Mouse (Mus musculus): ENCODE results near the gene Lrriq4. TPM values are rescaled to one million over a fixed set of nuclear protein-coding genes. Genes with fewer than 3 reads are reported as not detected.
A peak's percentile ranks its signal among the peaks of the same experiment; 100 is the strongest.

Gene Lrriq4
- total RNA-seq (2014; rRNA removed; ENCODE audit: low replicate concordance) (not detected in 2 replicates), polyA plus RNA-seq (2015; fragmentation: Nextera tagmentation; extraction: Ambion mirVana) (not detected in 2 replicates)

- Histone ChIP-seq H3K9ac (replicated peaks; ENCODE audit: low read depth, low read length) (no peak within 1 kb of the TSS), H3K9me3 (replicated peaks; ENCODE audit: control insufficient read depth, low read length) (no peaks in the 10 kb centered on the region), H3K36me3 (replicated peaks; ENCODE audit: control insufficient read depth, insufficient read depth, low read length) (no peaks in the 10 kb centered on the region), H3K4me3 (ENCODE audit: low read depth, low read length) (no peak within 1 kb of the TSS), H3K4me2 (ENCODE audit: low read depth, low read length) (no peak within 1 kb of the TSS), H3K4me1 (ENCODE audit: control insufficient read depth, insufficient read depth) (peaks cover 6% of the 10 kb centered on the region), H3K27me3 (ENCODE audit: control insufficient read depth, insufficient read depth, low read length) (peaks cover 12% of the 10 kb centered on the region), H3K27ac (ENCODE audit: low read depth) (no peak within 1 kb of the TSS)
- ATAC-seq (ENCODE audit: insufficient read depth, low read depth) (no peak), DNase-seq (ENCODE audit: low spot score) (no peak)
- 53% methylated on average over 2 of the region's 2 CpGs for WGBS
- TF ChIP-seq EP300 (IDR thresholded peaks at IDR 0.05; ENCODE audit: low read depth): no peak
Measured at GRCm38 (mm10) chr3:30644207-30644606, at the start of gene Lrriq4. TSS of gene Lrriq4 (plus strand) at chr3:30644507.

- Histone ChIP-seq H3K4me1 (ENCODE audit: control insufficient read depth, insufficient read depth) (peaks cover 8% of the 10 kb centered on the region), H3K4me3 (ENCODE audit: low read depth, low read length) (peak overlapping the region; percentile 64), H3K4me2 (ENCODE audit: low read depth, low read length) (peak overlapping the region; percentile 89), H3K27me3 (ENCODE audit: control insufficient read depth, insufficient read depth, low read length) (no peaks in the 10 kb centered on the region), H3K9me3 (replicated peaks; ENCODE audit: control insufficient read depth, low read length) (no peaks in the 10 kb centered on the region), H3K9ac (replicated peaks; ENCODE audit: low read depth, low read length) (peak overlapping the region; percentile 75), H3K36me3 (replicated peaks; ENCODE audit: control insufficient read depth, insufficient read depth, low read length) (no peaks in the 10 kb centered on the region), H3K27ac (ENCODE audit: low read depth) (peak overlapping the region; percentile 36; the same call in 1 of the 2 replicates)
- under 1% methylated on average over 55 of the region's 62 CpGs for WGBS
- ATAC-seq (ENCODE audit: insufficient read depth, low read depth): peak; percentile 54; the same call in 1 of the 2 replicates
- DNase-seq (ENCODE audit: low spot score): peak; percentile 27
- no peak for TF ChIP-seq EP300 (IDR thresholded peaks at IDR 0.05; ENCODE audit: low read depth)
- TF ChIP-seq CTCF (IDR thresholded peaks at IDR 0.05; ENCODE audit: low read depth): no peak
Measured at GRCm38 (mm10) chr3:30595111-30595832, 49.0 kb upstream of the Lrriq4 start.

- ATAC-seq (ENCODE audit: insufficient read depth, low read depth) (no peak), DNase-seq (ENCODE audit: low spot score) (no peak)
- Histone ChIP-seq H3K4me3 (ENCODE audit: low read depth, low read length) (no peak overlapping the region), H3K36me3 (replicated peaks; ENCODE audit: control insufficient read depth, insufficient read depth, low read length) (no peaks in the 10 kb centered on the region), H3K9ac (replicated peaks; ENCODE audit: low read depth, low read length) (no peak overlapping the region), H3K4me1 (ENCODE audit: control insufficient read depth, insufficient read depth) (peaks cover 8% of the 10 kb centered on the region), H3K27me3 (ENCODE audit: control insufficient read depth, insufficient read depth, low read length) (no peaks in the 10 kb centered on the region), H3K9me3 (replicated peaks; ENCODE audit: control insufficient read depth, low read length) (no peaks in the 10 kb centered on the region), H3K4me2 (ENCODE audit: low read depth, low read length) (no peak overlapping the region), H3K27ac (ENCODE audit: low read depth) (no peak overlapping the region)
- WGBS: 89% methylated on average over 7 of the region's 7 CpGs
- TF ChIP-seq CTCF (IDR thresholded peaks at IDR 0.05; ENCODE audit: low read depth) (no peak), EP300 (IDR thresholded peaks at IDR 0.05; ENCODE audit: low read depth) (no peak)
Measured at GRCm38 (mm10) chr3:30597271-30597670, 47.0 kb upstream of the Lrriq4 start.

GRCm38 (mm10) chr3:30599711-30600545, 44.4 kb upstream of the Lrriq4 start, which contains the start of gene Actrt3:
TSS of gene Actrt3 (minus strand) at chr3:30599939.
- DNase-seq (ENCODE audit: low spot score) (no peak), ATAC-seq (ENCODE audit: insufficient read depth, low read depth) (no peak)
- Histone ChIP-seq H3K27me3 (ENCODE audit: control insufficient read depth, insufficient read depth, low read length) (no peaks in the 10 kb centered on the region), H3K4me3 (ENCODE audit: low read depth, low read length) (peak within 1 kb of the TSS; percentile 95), H3K9ac (replicated peaks; ENCODE audit: low read depth, low read length) (peak within 1 kb of the TSS; percentile 51), H3K4me2 (ENCODE audit: low read depth, low read length) (peak within 1 kb of the TSS; percentile 75), H3K4me1 (ENCODE audit: control insufficient read depth, insufficient read depth) (peaks cover 12% of the 10 kb centered on the region), H3K36me3 (replicated peaks; ENCODE audit: control insufficient read depth, insufficient read depth, low read length) (peaks cover 12% of the 10 kb centered on the region), H3K27ac (ENCODE audit: low read depth) (peak within 1 kb of the TSS; percentile 47; the same call in 1 of the 2 replicates), H3K9me3 (replicated peaks; ENCODE audit: control insufficient read depth, low read length) (no peaks in the 10 kb centered on the region)
- TF ChIP-seq EP300 (IDR thresholded peaks at IDR 0.05; ENCODE audit: low read depth): no peak
- no peak for TF ChIP-seq CTCF (IDR thresholded peaks at IDR 0.05; ENCODE audit: low read depth)
- 2% methylated on average over 32 of the region's 32 CpGs for WGBS

- TF ChIP-seq EP300 (IDR thresholded peaks at IDR 0.05; ENCODE audit: low read depth) (no peak), CTCF (IDR thresholded peaks at IDR 0.05; ENCODE audit: low read depth) (no peak)
- DNase-seq (ENCODE audit: low spot score): peak; percentile 29
- 2% methylated on average over 14 of the region's 14 CpGs for WGBS
Measured at GRCm38 (mm10) chr3:30600717-30601116, 43.6 kb upstream of the Lrriq4 start.

More at GRCm38 (mm10) chr3:30600717-30601116, 43.6 kb upstream of the Lrriq4 start:
- H3K4me1 ChIP-seq (ENCODE audit: control insufficient read depth, insufficient read depth): peaks cover 12% of the 10 kb centered on the region
- H3K36me3 ChIP-seq (replicated peaks; ENCODE audit: control insufficient read depth, insufficient read depth, low read length): peaks cover 17% of the 10 kb centered on the region
- peak overlapping the region; percentile 95 for H3K4me3 ChIP-seq (ENCODE audit: low read depth, low read length)
- peak overlapping the region; percentile 75 for H3K4me2 ChIP-seq (ENCODE audit: low read depth, low read length)
- peak overlapping the region; percentile 51 for H3K9ac ChIP-seq (replicated peaks; ENCODE audit: low read depth, low read length)
- no peaks in the 10 kb centered on the region for H3K9me3 ChIP-seq (replicated peaks; ENCODE audit: control insufficient read depth, low read length)
- ATAC-seq (ENCODE audit: insufficient read depth, low read depth): no peak
- H3K27me3 ChIP-seq (ENCODE audit: control insufficient read depth, insufficient read depth, low read length): no peaks in the 10 kb centered on the region
- peak overlapping the region; percentile 47; the same call in 1 of the 2 replicates for H3K27ac ChIP-seq (ENCODE audit: low read depth)

All from heart, postnatal 0 days (tissue).